Mouse (Mus musculus) CH12.LX (cell line): ENCODE measurements at regions not wholly inside any gene's neighbourhood (a gene's known extent, or its start where the extent isn't known, plus 50 kb on each side); places are given as distances from the start of the nearest gene placed in this dataset.

Experiments
- DNase-seq: peaks from one replicate; pipeline ENCODE4 v3.0.0-alpha.2; 2013; ENCODE audit errors: extremely low read depth
- H3K27ac ChIP-seq: 2 replicates; pipeline ENCODE4 v1.5.1; 2012; ENCODE audit warnings: low read depth, mild to moderate bottlenecking, control low read depth, moderate library complexity; ENCODE audit not compliant: insufficient read depth
- H3K27me3 ChIP-seq: replicated peaks from 2 replicates; pipeline ENCODE3; 2012; ENCODE audit warnings: inconsistent platforms
- H3K36me3 ChIP-seq, 2 experiments: replicated peaks in 1 of 2; 2 replicates each; pipeline versions ENCODE3 to v1.6.1; 2012; ENCODE audit warnings: inconsistent platforms in 1 of 2, low read length in 1 of 2, mild to moderate bottlenecking in 1 of 2, mixed read lengths in 1 of 2, moderate library complexity in 1 of 2; ENCODE audit not compliant: control insufficient read depth in 1 of 2, insufficient read depth in 1 of 2
- H3K4me1 ChIP-seq, 2 experiments: 2 replicates each; pipeline ENCODE4 v1.6.1; 2012; ENCODE audit warnings: inconsistent platforms in 1 of 2, moderate library complexity in 1 of 2; ENCODE audit not compliant: insufficient read depth in 2 of 2, control insufficient read depth in 1 of 2
- H3K4me2 ChIP-seq: 2 replicates; pipeline ENCODE4 v1.6.1; 2012; ENCODE audit warnings: low read depth, mild to moderate bottlenecking, control low read depth; ENCODE audit not compliant: poor library complexity, insufficient read depth, severe bottlenecking
- H3K4me3 ChIP-seq, 3 experiments: fragments of 150-350 bp in 1 of 3; sonication (generic) in 1 of 3; replicated peaks in 1 of 3; 2 replicates each; pipeline versions ENCODE3 to v1.5.1; 2011 to 2012; ENCODE audit warnings: low read depth in 2 of 3, low read length in 2 of 3, mild to moderate bottlenecking in 2 of 3, moderate library complexity in 2 of 3, control low read depth in 1 of 3, improper control_type of control experiment in 1 of 3, inconsistent platforms in 1 of 3, mixed read lengths in 1 of 3; ENCODE audit not compliant: poor library complexity in 1 of 3
- H3K79me2 ChIP-seq: replicated peaks from 2 replicates; pipeline ENCODE4 v1.6.1; 2012; ENCODE audit warnings: mild to moderate bottlenecking, moderate library complexity; ENCODE audit not compliant: control insufficient read depth, poor library complexity, insufficient read depth, severe bottlenecking; ENCODE audit errors: extremely low read depth
- H3K9ac ChIP-seq: 2 replicates; pipeline ENCODE4 v1.6.1; 2012; ENCODE audit warnings: low read depth, mild to moderate bottlenecking, control low read depth, moderate library complexity; ENCODE audit not compliant: insufficient read depth
- H3K9me3 ChIP-seq: replicated peaks from 2 replicates; pipeline ENCODE3; 2012; ENCODE audit warnings: low read length, inconsistent platforms, mixed read lengths
- BHLHE40 ChIP-seq: IDR thresholded peaks from 2 replicates; pipeline ENCODE4 v1.6.1; 2011; ENCODE audit warnings: mild to moderate bottlenecking, low read depth, low read length, improper control_type of control experiment
- CHD1 ChIP-seq: IDR thresholded peaks from 2 replicates; pipeline ENCODE4 v1.6.1; 2012; ENCODE audit warnings: low read depth, low read length, improper control_type of control experiment, inconsistent platforms
- CHD2 ChIP-seq: IDR thresholded peaks from 2 replicates; pipeline ENCODE4 v1.6.1; 2011; ENCODE audit warnings: low read length, improper control_type of control experiment
- E2F4 ChIP-seq: IDR thresholded peaks from 2 replicates; pipeline ENCODE4 v1.6.1; 2011; ENCODE audit warnings: low read depth, low read length, improper control_type of control experiment; ENCODE audit not compliant: insufficient replicate concordance
- HCFC1 ChIP-seq: IDR thresholded peaks from 2 replicates; pipeline ENCODE4 v1.6.1; 2012; ENCODE audit warnings: low read depth, mild to moderate bottlenecking, inconsistent platforms, low read length, improper control_type of control experiment
- IRF4 ChIP-seq: IDR thresholded peaks from 2 replicates; pipeline ENCODE4 v1.6.1; 2014; ENCODE audit warnings: low read depth, mild to moderate bottlenecking, inconsistent platforms, low read length, improper control_type of control experiment
- JUN ChIP-seq: IDR thresholded peaks from 2 replicates; pipeline ENCODE4 v1.6.1; 2011; ENCODE audit warnings: low read depth, mild to moderate bottlenecking, low read length, improper control_type of control experiment, moderate library complexity; ENCODE audit not compliant: insufficient read depth
- KAT2A ChIP-seq: IDR thresholded peaks from 2 replicates; pipeline ENCODE4 v1.6.1; 2012; ENCODE audit warnings: low read length, improper control_type of control experiment, inconsistent platforms; ENCODE audit not compliant: insufficient replicate concordance
- MAFK ChIP-seq: IDR thresholded peaks from 2 replicates; pipeline ENCODE4 v1.6.1; 2011; ENCODE audit warnings: low read length, improper control_type of control experiment; ENCODE audit not compliant: insufficient replicate concordance
- MAZ ChIP-seq: IDR thresholded peaks from 2 replicates; pipeline ENCODE4 v1.6.1; 2012; ENCODE audit warnings: low read depth, mild to moderate bottlenecking, inconsistent platforms, low read length, improper control_type of control experiment, moderate library complexity
- MEF2A ChIP-seq: IDR thresholded peaks from 2 replicates; pipeline ENCODE4 v1.6.1; 2014; ENCODE audit warnings: low read depth, mild to moderate bottlenecking, inconsistent platforms, low read length, improper control_type of control experiment, borderline replicate concordance
- MYC ChIP-seq: IDR thresholded peaks from 2 replicates; pipeline ENCODE4 v1.6.1; 2011; ENCODE audit warnings: low read depth, mild to moderate bottlenecking, improper control_type of control experiment, low read length
- NELFE ChIP-seq: IDR thresholded peaks from 2 replicates; pipeline ENCODE4 v1.6.1; 2011; ENCODE audit warnings: low read depth, low read length, improper control_type of control experiment
- NRF1 ChIP-seq: IDR thresholded peaks from 2 replicates; pipeline ENCODE4 v1.6.1; 2014; ENCODE audit warnings: low read depth, mild to moderate bottlenecking, inconsistent platforms, low read length, improper control_type of control experiment, moderate library complexity
- POLR2A ChIP-seq: IDR thresholded peaks from 2 replicates; pipeline ENCODE4 v1.6.1; 2011; ENCODE audit warnings: low read depth, mild to moderate bottlenecking, improper control_type of control experiment, low read length
- POLR2AphosphoS2 ChIP-seq: IDR thresholded peaks from 2 replicates; pipeline ENCODE4 v1.6.1; 2011; ENCODE audit warnings: low read depth, low read length, improper control_type of control experiment
- RCOR1 ChIP-seq: conservative IDR thresholded peaks from 2 replicates; pipeline ENCODE4 v1.6.1; 2012; ENCODE audit warnings: low read depth, mild to moderate bottlenecking, inconsistent platforms, low read length, improper control_type of control experiment
- SIN3A ChIP-seq: IDR thresholded peaks from 2 replicates; pipeline ENCODE4 v1.6.1; 2012; ENCODE audit warnings: low read length, improper control_type of control experiment, inconsistent platforms
- SMC3 ChIP-seq: IDR thresholded peaks from 2 replicates; pipeline ENCODE4 v1.6.1; 2011; ENCODE audit warnings: low read depth, low read length, improper control_type of control experiment
- TBP ChIP-seq: conservative IDR thresholded peaks from 2 replicates; pipeline ENCODE4 v1.6.1; 2011; ENCODE audit warnings: low read depth, low read length, improper control_type of control experiment
- UBTF ChIP-seq: IDR thresholded peaks from 2 replicates; pipeline ENCODE4 v1.6.1; 2012; ENCODE audit warnings: low read depth, mild to moderate bottlenecking, inconsistent platforms, low read length, improper control_type of control experiment, moderate library complexity
- USF2 ChIP-seq: conservative IDR thresholded peaks from 2 replicates; pipeline ENCODE4 v1.6.1; 2011; ENCODE audit warnings: low read depth, low read length, improper control_type of control experiment
- ZC3H11A ChIP-seq: IDR thresholded peaks from 2 replicates; pipeline ENCODE4 v1.6.1; 2012; ENCODE audit warnings: low read depth, mild to moderate bottlenecking, inconsistent platforms, low read length, improper control_type of control experiment
- ZKSCAN1 ChIP-seq: IDR thresholded peaks from 2 replicates; pipeline ENCODE4 v1.6.1; 2012; ENCODE audit warnings: low read depth, inconsistent platforms, low read length, improper control_type of control experiment, borderline replicate concordance
- ZMIZ1 ChIP-seq: IDR thresholded peaks from 2 replicates; pipeline ENCODE4 v1.6.1; 2012; ENCODE audit warnings: low read depth, mild to moderate bottlenecking, inconsistent platforms, low read length, improper control_type of control experiment
- ZNF384 ChIP-seq: IDR thresholded peaks from 2 replicates; pipeline ENCODE4 v1.6.1; 2012; ENCODE audit warnings: low read depth, low read length, improper control_type of control experiment, inconsistent platforms
- dilution Hi-C: fragments of 300-500 bp; cut with MboI; formaldehyde crosslinking; loops from 2 replicates; pipeline ENCODE4 v1.14.3; 2020; ENCODE audit warnings: low sequenced_read_pairs; ENCODE audit not compliant: extremely low pct_unique_long_range_greater_than_20kb, extremely low pct_ligation_motif_present
- in situ Hi-C: fragments of 300-500 bp; cut with MboI; formaldehyde crosslinking; loops from 3 replicates; pipeline ENCODE4 v1.14.3; 2019; ENCODE audit warnings: low sequenced_read_pairs, low pct_ligation_motif_present, low pct_unique_long_range_greater_than_20kb, mixed read lengths

DNA sequence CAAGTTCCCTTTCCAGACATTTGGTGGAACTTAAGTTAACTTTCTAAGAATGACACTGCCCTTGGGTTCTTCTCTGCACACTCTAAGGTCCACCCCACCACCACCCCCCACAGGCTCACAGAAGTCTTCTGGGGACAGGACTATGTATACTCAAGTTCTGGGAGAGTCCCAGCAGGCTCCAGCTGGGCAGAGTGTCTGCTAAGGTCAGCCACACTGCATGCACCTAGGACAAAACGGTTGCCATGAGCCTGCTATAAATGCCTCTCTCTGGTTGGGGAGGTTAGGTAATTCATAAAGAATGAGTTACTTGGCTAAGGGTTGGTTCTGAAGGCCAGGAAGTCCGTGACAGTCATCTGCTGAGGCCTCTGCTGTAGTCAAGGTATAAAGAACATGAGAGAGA, 155.2 kb downstream of the Ackr3 start:
- in situ Hi-C loops (loop anchor here (25.0 kb wide), 1 partner anchor 228 kb away; no protein-coding TSS in a partner anchor), dilution Hi-C loops (no loop called here)
- Histone ChIP-seq H3K4me3 (no peak overlapping the region), H3K27ac (no peak overlapping the region), H3K79me2 (no peaks in the 10 kb centered on the region), H3K4me1 (peaks cover 0 to 11% of the 10 kb centered on the region in 2 experiments; a peak in 2 of 4 replicates), H3K36me3 (no peaks in the 10 kb centered on the region), H3K27me3 (no peaks in the 10 kb centered on the region), H3K9me3 (no peaks in the 10 kb centered on the region), H3K9ac (no peak overlapping the region), H3K4me2 (no peak overlapping the region)
- no peak for DNase-seq
- no peak for TF ChIP-seq RCOR1
- no peak for TF ChIP-seq UBTF
- no peak for TF ChIP-seq MAFK
- no peak for TF ChIP-seq CHD1
- TF ChIP-seq JUN: no peak
- no peak for TF ChIP-seq CHD2
- no peak for TF ChIP-seq SIN3A
- no peak for TF ChIP-seq USF2
- TF ChIP-seq MAZ: no peak
- no peak for TF ChIP-seq NRF1
- TF ChIP-seq POLR2AphosphoS2: no peak

DNA sequence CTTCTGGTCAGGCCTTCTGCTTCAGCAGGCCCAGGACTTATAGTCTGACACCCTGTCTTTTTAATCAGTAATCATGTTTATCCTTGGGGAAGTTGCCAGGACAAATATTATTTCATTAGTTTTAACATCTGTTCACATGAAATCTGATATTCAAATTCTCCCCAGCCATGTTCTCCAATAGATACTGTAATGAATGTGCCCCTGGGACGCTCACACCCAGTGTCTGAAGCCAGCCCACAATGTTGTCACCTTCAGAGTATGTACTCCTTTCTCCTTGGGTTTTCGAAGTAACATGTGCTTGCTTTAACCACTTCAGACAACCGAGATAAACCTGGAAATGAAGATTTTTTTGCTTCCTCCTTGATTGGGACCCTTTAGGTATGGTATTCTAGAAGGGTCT, 156.3 kb downstream of the Ackr3 start:
- Histone ChIP-seq H3K4me1 (peaks cover 2 to 17% of the 10 kb centered on the region in 2 experiments; a peak in 2 of 4 replicates), H3K9ac (no peak overlapping the region), H3K27me3 (no peaks in the 10 kb centered on the region), H3K79me2 (no peaks in the 10 kb centered on the region), H3K4me3 (no peak overlapping the region), H3K9me3 (no peaks in the 10 kb centered on the region), H3K36me3 (no peaks in the 10 kb centered on the region), H3K27ac (no peak overlapping the region), H3K4me2 (no peak overlapping the region)
- no peak for DNase-seq
- TF ChIP-seq MEF2A: no peak
- no peak for TF ChIP-seq NRF1
- TF ChIP-seq NELFE: no peak
- TF ChIP-seq ZC3H11A: no peak
- TF ChIP-seq IRF4: no peak
- no peak for TF ChIP-seq ZNF384
- TF ChIP-seq POLR2A: no peak
- TF ChIP-seq MAZ: no peak
- TF ChIP-seq KAT2A: no peak
- no peak for TF ChIP-seq UBTF
- TF ChIP-seq SMC3: no peak
- no peak for TF ChIP-seq E2F4
- TF ChIP-seq HCFC1: no peak
- TF ChIP-seq MYC: no peak
- no peak for TF ChIP-seq ZMIZ1
- TF ChIP-seq JUN: no peak
- TF ChIP-seq BHLHE40: no peak
- TF ChIP-seq TBP: no peak
- TF ChIP-seq ZKSCAN1: no peak
- in situ Hi-C loops (loop anchor here (25.0 kb wide), 1 partner anchor 227 kb away; no protein-coding TSS in a partner anchor), dilution Hi-C loops (no loop called here)
